Mouse (Mus musculus): ENCODE results near the gene Mreg.

Mreg gene

DNA sequence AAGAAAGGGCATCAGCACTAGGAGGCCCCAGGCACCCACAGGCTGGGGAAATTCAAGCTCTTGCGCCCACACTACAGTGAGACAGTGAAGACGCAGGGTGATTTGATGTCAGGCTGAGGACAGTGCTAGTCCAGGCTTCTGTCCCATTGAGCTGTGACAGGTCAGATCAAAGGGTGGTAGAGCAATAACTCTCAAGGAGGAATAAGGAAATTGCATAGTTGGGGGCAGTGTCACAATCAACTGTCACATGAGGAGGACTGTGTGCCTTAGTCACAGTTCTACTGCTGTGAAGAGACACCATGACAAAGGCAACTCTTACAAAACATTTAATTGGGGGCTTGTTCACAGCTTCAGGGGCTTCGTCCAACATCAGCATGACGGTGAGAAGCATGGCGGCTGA lies 16.0 kb downstream of the Mreg start:
- no peak for DNase-seq (ENCODE audit: low read depth, low spot score)

DNA sequence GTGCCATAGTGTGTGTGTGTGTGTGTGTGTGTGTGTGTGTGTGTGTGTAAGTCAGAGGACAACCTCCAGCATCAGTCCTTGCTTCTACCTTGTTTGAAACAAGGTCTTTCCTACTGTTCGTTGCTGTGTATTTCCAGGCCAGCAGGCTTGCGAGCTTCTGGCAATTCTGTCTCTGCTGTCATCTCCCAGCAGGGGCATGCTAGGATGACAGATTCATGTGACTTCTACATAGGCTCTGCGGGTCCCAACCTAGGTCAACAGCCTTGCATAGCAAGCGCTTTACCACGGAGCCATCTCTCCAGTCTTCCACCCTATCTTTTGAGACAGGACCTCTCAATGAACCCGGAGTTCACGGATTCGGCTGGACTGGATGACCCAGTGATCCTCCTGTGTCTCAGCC lies 20.7 kb downstream of the Mreg start:
- DNase-seq (ENCODE audit: low read depth, low spot score) = no peak

DNA sequence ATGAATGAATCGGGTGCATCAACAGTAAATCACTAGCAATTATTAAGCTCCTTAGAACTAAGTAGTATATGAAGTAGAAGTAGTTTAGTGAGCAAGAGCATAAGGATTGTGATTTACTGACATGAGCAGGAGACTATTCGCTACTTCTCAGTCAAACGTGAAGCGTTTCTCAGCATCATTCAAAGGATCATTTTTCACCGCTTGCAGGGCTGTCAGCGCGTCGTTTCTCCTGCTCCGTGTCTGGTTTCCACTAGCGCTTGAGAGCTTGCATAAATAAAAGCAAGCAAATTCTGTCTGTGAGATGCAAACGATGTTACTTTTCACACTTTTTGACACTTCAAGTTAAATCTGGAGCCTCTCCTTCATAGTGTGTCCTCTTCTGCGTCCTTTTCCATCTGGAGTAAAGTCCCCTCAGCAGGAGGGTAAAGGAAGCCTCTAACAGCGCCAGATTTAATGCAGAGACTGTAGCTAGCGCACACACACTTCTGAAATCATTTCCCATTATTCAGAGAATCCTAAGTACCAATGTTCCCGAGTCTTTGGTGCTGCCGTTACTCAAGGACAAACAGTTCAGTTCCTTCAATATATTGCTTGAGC lies 23.9 kb downstream of the Mreg start:
- no peak for DNase-seq (ENCODE audit: low read depth, low spot score)

GRCm38 (mm10) chr1:72187486-72187885 lies 24.6 kb downstream of the Mreg start:
- no peak for DNase-seq (ENCODE audit: low read depth, low spot score)

- no peak for DNase-seq (ENCODE audit: low read depth, low spot score)
Measured at GRCm38 (mm10) chr1:72186151-72186550, 26.0 kb downstream of the Mreg start.

DNA sequence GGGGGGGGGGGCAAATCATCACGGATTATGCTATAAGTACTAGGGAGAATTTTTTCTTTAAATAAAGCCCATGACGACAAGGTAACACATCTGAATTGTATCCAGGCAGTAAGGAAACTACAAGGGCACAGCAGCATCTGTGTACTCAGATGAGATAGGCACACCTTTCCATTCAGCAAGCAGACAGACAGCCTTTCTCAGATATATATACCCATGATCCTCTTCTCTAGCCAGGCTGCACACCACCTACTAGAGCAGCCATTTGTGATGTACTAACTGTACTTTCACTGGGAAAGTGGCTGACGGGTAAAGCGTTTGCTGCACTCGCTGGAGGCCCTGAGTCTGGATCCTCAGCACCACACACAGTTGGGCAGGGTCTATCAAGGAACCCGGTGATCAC lies 28.6 kb downstream of the Mreg start:
- DNase-seq (ENCODE audit: low read depth, low spot score) = no peak

GRCm38 (mm10) chr1:72182930-72183499 lies 29.1 kb downstream of the Mreg start:
- no peak for DNase-seq (ENCODE audit: low read depth, low spot score)

DNA sequence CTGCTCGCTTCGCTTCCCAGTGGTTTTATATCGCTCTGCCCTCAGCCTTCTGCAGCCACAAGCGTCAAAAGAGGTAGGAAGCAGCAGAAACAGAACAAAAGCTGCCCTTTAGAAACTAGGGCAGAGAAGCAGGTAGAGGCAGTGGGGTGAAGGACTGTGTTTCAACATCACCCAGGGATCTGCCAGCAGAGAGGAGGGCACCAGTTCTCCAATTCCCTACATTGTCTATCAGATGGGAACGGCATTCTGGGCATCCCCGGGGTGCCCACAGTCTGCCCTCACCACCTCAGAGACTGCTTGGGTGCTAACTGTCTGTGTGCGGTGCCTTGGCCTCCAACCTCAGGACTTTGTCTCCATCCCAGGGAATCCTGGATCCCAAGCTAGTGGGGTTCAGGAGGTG lies 32.2 kb downstream of the Mreg start:
- DNase-seq (ENCODE audit: low read depth, low spot score) = no peak

- peak; percentile 46 for DNase-seq (ENCODE audit: low read depth, low spot score)
Measured at GRCm38 (mm10) chr1:72176239-72176638, 35.9 kb downstream of the Mreg start.

- no peak for DNase-seq (ENCODE audit: low read depth, low spot score)
Measured at GRCm38 (mm10) chr1:72174183-72174582, 37.9 kb downstream of the Mreg start.

DNA sequence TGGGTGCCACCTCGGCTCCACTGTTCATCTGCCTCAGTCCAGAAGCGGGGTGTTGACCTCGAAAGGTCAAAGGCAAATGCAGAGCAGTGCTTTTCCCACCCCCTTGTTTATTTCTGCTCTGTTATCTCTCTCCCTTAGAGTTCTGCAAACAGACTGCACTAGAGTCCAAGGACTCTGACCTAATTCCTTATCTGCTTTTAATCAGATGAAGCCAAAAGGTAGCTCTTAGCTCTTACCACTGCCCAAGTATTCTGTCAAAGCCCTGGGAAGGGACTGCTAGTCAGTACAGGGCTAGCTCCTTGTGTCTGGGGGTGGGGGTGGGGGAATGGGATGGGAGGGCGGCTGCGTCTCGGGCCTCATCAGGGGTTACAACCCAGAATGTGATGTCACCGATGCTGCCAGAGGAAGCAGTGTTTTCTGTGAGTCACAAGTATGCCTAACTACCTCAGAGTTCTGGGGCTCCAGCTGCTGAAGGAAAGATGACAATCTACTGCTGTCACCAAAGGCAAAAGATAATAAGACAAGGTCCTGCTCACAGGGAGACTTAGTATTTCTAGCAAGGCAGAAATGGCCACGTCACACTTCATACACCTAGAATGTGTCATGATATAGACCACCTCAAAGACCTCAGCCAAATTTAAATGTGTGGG lies 38.6 kb downstream of the Mreg start:
- DNase-seq (ENCODE audit: low read depth, low spot score) = no peak

- no peak for DNase-seq (ENCODE audit: low read depth, low spot score)
Measured at GRCm38 (mm10) chr1:72172788-72173187, 39.3 kb downstream of the Mreg start.

- DNase-seq (ENCODE audit: low read depth, low spot score) = no peak
Measured at GRCm38 (mm10) chr1:72171001-72171860, 40.9 kb downstream of the Mreg start.

GRCm38 (mm10) chr1:72167024-72167423 lies 45.1 kb downstream of the Mreg start:
- no peak for DNase-seq (ENCODE audit: low read depth, low spot score)

DNA sequence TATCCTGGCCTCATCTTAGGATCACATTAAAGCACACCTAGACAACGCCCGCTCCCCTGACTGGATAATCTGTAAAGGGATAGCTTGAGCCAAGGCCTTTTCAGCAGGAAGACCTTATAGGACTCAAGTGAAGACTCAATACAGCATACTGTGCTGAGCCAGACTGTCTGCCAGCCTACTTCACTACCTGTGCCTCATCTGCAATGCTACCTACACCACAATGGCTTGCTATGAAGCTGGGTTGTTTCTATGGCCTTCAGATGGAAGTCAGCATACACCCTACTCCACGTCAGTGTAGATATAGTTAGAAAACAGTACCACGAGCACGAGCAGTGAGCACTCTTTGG lies 45.7 kb downstream of the Mreg start:
- DNase-seq (ENCODE audit: low read depth, low spot score) = no peak

DNA sequence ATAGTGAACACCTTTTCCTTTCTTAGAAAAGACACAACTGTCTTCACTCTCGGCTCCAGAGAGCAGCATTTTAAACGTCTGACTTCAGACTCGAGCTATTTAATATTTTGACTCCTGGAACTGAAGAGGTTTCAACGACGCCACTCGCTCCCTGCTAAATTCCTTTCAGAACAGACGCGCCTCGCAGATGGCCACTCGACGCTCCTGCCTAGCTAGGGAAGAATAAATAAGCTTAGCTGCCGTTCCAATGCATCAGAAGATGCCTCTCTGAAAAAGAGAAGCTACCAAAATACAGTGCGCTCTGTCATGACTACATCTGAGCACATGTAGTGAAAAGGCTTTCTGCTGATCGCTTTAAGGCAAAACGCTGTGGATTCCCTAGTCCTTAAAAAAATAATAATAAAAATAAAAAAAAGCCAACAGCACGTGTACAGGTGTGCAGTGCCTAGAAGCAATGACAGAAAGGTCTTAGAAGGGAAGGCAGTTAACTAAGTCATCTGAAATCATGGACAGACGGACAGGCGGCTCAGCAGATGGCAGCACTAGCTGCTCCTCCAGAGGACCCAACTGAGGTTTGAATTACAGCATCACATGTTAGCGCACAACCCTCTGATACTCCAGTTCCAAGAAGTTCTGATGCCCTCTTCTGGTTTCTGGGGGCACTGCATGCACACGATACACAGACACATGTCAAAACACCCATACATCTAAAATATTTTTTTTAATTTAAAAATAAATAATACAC lies 46.2 kb downstream of the Mreg start:
- peak; percentile 31 for DNase-seq (ENCODE audit: low read depth, low spot score)

DNA sequence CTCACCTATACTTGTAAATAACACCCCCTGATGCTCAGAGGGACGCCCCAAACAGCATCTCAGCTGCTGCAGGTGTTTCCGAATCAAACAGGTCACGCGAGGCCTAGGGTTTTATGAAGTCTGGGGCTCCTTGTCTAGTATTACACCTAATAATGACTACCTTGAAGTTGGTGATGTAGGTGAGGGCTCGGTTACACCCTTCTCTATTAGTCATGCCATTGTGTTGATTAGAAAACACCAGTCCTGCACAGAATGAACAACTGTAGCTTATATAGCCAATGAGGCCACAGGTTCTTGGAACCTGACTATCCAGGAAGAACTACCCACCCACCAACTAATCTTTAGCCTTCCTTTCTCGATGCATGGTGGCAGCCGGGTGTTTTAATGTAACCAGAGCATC lies 51.8 kb downstream of the Mreg start:
- no peak for DNase-seq (ENCODE audit: low read depth, low spot score)

DNA sequence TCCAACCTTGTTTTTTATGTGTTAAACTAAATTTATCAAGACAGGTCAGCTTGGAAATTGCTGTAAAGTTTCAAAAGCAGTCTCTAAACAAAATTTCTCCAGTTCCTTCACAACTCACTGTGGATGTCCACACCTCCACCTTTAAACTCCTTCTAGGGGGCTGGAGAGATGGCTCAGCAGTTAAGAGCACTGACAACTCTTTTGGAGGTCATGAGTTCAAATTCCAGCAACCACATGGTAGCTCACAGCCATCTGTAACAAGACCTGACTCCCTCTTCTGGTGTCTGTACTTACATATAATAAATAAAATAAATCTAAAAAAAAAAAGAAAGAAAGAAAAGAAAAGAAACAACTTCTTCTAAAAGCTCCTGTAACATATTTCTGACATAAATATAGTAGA lies 67.1 kb downstream of the Mreg start:
- no peak for DNase-seq (ENCODE audit: low read depth, low spot score)

- no peak for DNase-seq (ENCODE audit: low read depth, low spot score)
Measured at GRCm38 (mm10) chr1:72144426-72144825, 67.7 kb downstream of the Mreg start.

- DNase-seq (ENCODE audit: low read depth, low spot score) = peak; percentile 61
Measured at GRCm38 (mm10) chr1:72141893-72142480, 70.1 kb downstream of the Mreg start.

DNA sequence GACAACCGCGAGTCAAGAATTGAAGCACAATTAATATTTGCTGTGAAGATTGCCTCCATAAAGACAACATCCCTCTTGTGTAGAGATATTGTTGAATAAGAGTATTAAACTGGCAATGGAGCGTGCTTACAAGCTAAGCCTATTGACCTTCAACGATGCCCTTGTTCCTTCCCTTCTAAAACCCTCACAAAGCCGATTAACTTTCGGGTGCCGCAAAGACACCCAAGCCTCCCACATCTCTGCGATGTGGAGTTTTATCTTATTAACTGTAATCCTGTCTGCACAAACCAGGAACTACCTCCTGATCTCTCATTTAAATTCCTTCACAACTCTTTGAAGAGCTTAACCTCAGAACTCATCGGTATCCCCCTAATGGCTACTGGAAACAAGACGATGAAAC lies 76.0 kb downstream of the Mreg start:
- DNase-seq (ENCODE audit: low read depth, low spot score) = no peak

Data from telencephalon, adult 2 months (tissue).